Mouse (Mus musculus): ENCODE measurements around the gene Wdr18.

DNA sequence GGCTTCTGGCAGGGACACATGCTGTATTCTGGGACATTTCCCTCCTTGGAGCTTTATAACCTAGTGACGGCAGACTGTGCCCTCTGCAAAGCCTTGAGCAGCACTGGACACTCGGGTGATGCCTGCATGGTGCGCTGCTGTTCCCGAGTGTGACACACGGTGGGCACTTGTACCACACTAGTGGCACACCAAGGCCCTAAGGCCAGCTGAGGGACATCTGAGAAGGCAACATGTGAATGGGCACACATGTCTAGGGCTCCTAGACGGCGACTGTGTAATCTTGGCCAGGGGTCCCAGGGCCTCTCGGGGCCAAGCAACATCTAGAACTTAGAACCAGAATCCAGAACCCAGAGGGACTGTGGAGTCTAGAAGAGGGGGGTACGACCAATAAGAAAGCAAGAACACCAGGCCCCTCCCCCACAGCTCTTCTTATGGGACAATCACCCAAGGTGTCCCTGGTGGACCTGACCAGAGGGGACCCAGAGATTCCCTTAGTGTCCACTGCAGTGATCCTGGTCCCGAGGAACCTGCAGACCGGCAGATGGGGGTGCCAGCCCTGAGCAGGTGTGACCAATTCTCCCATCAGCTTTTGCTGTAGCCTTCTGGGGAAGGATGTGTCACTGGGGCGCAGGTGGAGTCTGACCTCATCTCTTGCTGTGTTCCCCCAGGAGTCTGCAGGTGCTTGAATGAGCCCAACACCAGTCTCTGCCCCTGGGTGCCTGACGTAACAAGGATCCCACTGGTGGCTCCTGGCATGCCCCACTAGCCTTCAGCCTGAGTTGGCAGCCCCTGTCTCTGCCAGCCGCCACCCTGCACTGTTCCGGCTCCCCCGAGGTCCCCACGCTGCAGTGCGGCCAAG lies 29.8 kb upstream of the Wdr18 start:
- TF ChIP-seq CTCF (IDR thresholded peaks at IDR 0.05; ENCODE audit: extremely low read depth, insufficient read depth, low read length) (no peak), POLR2A (IDR thresholded peaks at IDR 0.05; ENCODE audit: extremely low read depth, insufficient read depth, low read length) (no peak)

Data from cortical plate, adult 2 months (tissue).